Comparison of ENCODE assay signal across 8 mouse cellular contexts in the genomic region with DNA sequence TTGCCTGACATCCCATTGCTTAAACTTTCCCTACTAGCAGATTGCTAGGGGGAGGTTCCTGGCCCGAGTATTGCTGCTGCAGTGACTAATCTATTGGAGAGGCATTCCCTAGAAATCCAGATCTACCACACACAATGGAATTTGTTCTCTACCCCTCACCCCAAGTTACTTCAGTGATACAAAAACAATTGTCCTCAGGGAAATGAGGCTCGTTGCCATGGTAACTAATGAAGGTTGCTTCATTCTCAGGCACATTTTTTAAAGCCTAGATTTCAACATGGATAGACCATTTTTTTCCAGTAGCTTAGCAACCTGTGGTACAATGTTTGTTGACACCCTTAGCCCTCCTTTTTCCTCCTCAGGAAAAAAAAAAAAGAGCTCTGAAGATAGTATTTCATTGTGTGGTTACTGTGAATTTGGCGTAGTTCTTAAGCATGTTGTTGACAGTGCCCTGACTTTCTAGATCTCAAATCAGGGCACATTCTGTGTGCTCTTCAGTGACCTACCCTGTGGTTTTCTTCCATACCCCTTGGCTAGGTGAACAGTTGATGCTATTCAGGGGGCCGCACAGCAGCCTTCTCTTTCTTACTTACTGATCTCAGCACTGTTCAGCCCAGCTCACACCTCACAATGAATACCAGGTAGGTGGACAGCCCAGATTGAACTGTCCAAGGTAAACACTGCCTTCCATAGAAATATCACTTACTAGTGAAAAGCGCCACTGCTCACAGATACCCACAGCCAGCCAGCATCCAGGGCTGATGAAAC. TPM values are rescaled to one million over a fixed set of nuclear protein-coding genes. Genes with fewer than 3 reads are reported as not detected.
DNase-seq lines count a peak whose midpoint lies in the region; ATAC-seq and TF ChIP-seq lines count a peak whose summit lies in the region.

No protein-coding gene starts in this region.

- WGBS in embryonic facial prominence, embryonic 14.5 days = 50% methylated on average over 5 of the region's 5 CpGs
- 69% methylated on average over 5 of the region's 5 CpGs for WGBS in heart, embryonic 13.5 days
- 41% methylated on average over 5 of the region's 5 CpGs for WGBS in midbrain, postnatal 0 days

- no peak overlapping the region for H3K4me2 ChIP-seq in embryonic facial prominence, embryonic 14.5 days (ENCODE audit: low read depth, low read length)
- no peak overlapping the region for H3K4me2 ChIP-seq in heart, embryonic 13.5 days
- H3K4me2 ChIP-seq in midbrain, postnatal 0 days (ENCODE audit: low read depth, low read length, poor library complexity, severe bottlenecking) = peak overlapping the region; percentile 18; the same call in 1 of the 2 replicates

- H3K27me3 ChIP-seq in embryonic facial prominence, embryonic 14.5 days (replicated peaks; ENCODE audit: control insufficient read depth, insufficient read depth, low read length) = no peaks in the 10 kb centered on the region
- H3K27me3 ChIP-seq in heart, embryonic 13.5 days (replicated peaks) = no peaks in the 10 kb centered on the region
- H3K27me3 ChIP-seq in midbrain, postnatal 0 days (ENCODE audit: insufficient read depth, low read length) = no peaks in the 10 kb centered on the region

- H3K4me1 ChIP-seq in embryonic facial prominence, embryonic 14.5 days (ENCODE audit: control insufficient read depth, insufficient read depth, low read length) = peaks cover 17% of the 10 kb centered on the region
- peaks cover 67% of the 10 kb centered on the region for H3K4me1 ChIP-seq in heart, embryonic 13.5 days
- peaks cover 12% of the 10 kb centered on the region; the same call in 1 of the 2 replicates for H3K4me1 ChIP-seq in midbrain, postnatal 0 days (ENCODE audit: insufficient read depth, low read length)

- H3K9me3 ChIP-seq in embryonic facial prominence, embryonic 14.5 days (ENCODE audit: control insufficient read depth, low read length) = no peaks in the 10 kb centered on the region
- no peaks in the 10 kb centered on the region for H3K9me3 ChIP-seq in heart, embryonic 13.5 days
- no peaks in the 10 kb centered on the region for H3K9me3 ChIP-seq in midbrain, postnatal 0 days (ENCODE audit: low read length)

- ATAC-seq in embryonic facial prominence, embryonic 14.5 days (ENCODE audit: low read depth) = peak; percentile 68; the same call in 1 of the 2 replicates
- ATAC-seq in heart, embryonic 13.5 days (ENCODE audit: extremely low read depth, insufficient number of reproducible peaks, low FRiP score, low TSS enrichment) = no peak
- peak; percentile 66; the same call in 1 of the 2 replicates for ATAC-seq in midbrain, postnatal 0 days (ENCODE audit: low FRiP score)
- ATAC-seq in erythroid progenitor cell, adult 5-6 weeks (replicated peaks; ENCODE audit: low FRiP score, poor library complexity, severe bottlenecking) = no peak

- peak; percentile 31 for DNase-seq in ovary, postnatal 14 days (ENCODE audit: low spot score)
- no peak for DNase-seq in ovary, postnatal 36 days (ENCODE audit: low spot score)
- DNase-seq in embryonic facial prominence, embryonic 14.5 days (ENCODE audit: low spot score) = peak; percentile 88
- DNase-seq in left cerebral cortex, adult 2 months (ENCODE audit: extremely low spot score in 1 of 2, low spot score in 2 of 2) = peak; percentile 35 to 59
- DNase-seq in midbrain, postnatal 0 days (ENCODE audit: low spot score) = peak; percentile 87
- no peak for DNase-seq in cerebellum, postnatal 25 days

- no peak overlapping the region for H3K9ac ChIP-seq in embryonic facial prominence, embryonic 14.5 days (ENCODE audit: low read depth, low read length)
- no peak overlapping the region for H3K9ac ChIP-seq in heart, embryonic 13.5 days
- H3K9ac ChIP-seq in midbrain, postnatal 0 days (replicated peaks; ENCODE audit: low read length, poor library complexity, severe bottlenecking) = no peak overlapping the region

- H3K27ac ChIP-seq in embryonic facial prominence, embryonic 14.5 days (replicated peaks; ENCODE audit: low read depth, low read length) = peak overlapping the region; percentile 64
- H3K27ac ChIP-seq in heart, embryonic 13.5 days (replicated peaks) = peak overlapping the region; percentile 48
- peak overlapping the region; percentile 85 for H3K27ac ChIP-seq in left cerebral cortex, adult 2 months
- peak overlapping the region; percentile 71 for H3K27ac ChIP-seq in midbrain, postnatal 0 days (ENCODE audit: low read depth, low read length)

- TF ChIP-seq CTCF in left cerebral cortex, adult 2 months (IDR thresholded peaks at IDR 0.05) = no peak
- no peak for TF ChIP-seq CTCF in midbrain, postnatal 0 days (IDR thresholded peaks at IDR 0.05)

- no peaks in the 10 kb centered on the region for H3K36me3 ChIP-seq in embryonic facial prominence, embryonic 14.5 days (ENCODE audit: control insufficient read depth, insufficient read depth, low read length)
- H3K36me3 ChIP-seq in heart, embryonic 13.5 days = no peaks in the 10 kb centered on the region
- H3K36me3 ChIP-seq in midbrain, postnatal 0 days (ENCODE audit: insufficient read depth, low read length) = no peaks in the 10 kb centered on the region

- intact Hi-C loops in left cerebral cortex, adult 2 months (cut with DNase I) = no loop called here

- H3K4me3 ChIP-seq in embryonic facial prominence, embryonic 14.5 days (ENCODE audit: low read depth, low read length) = no peak overlapping the region
- H3K4me3 ChIP-seq in heart, embryonic 13.5 days = no peak overlapping the region
- no peak overlapping the region for H3K4me3 ChIP-seq in left cerebral cortex, adult 2 months
- no peak overlapping the region for H3K4me3 ChIP-seq in midbrain, postnatal 0 days (ENCODE audit: low read depth, low read length)

RNA-seq across cellular contexts. Expression of gene Wdfy2, which starts 42.8 kb away (rescaled TPM):
- 11.6 and 13.7 TPM in 2 replicates for polyA plus RNA-seq in embryonic facial prominence, embryonic 14.5 days (2014; fragmentation: Nextera tagmentation; extraction: Ambion mirVana)
- polyA plus RNA-seq in heart, embryonic 13.5 days (2015; fragmentation: Nextera tagmentation; extraction: Ambion mirVana) = 3.7 and 4.0 TPM in 2 replicates
- total RNA-seq in left cerebral cortex, adult 2 months (2021) = 10 to 100 TPM; 12.4 to 15.8 TPM
- 19.6 and 22.7 TPM in 2 replicates for total RNA-seq in midbrain, postnatal 0 days (2014; rRNA removed)
- polyA plus RNA-seq in midbrain, postnatal 0 days (2015; fragmentation: Nextera tagmentation; extraction: Ambion mirVana) = 4.3 TPM in 2 replicates
- 5.4 and 5.9 TPM in 2 replicates for total RNA-seq in erythroid progenitor cell, adult 5-6 weeks (2015; ENCODE audit: low replicate concordance)
- total RNA-seq in erythroid progenitor cell, adult 5-6 weeks (2017; ENCODE audit: low replicate concordance) = 3.3 and 4.9 TPM in 2 replicates

Comparison
In these comparisons a context has a peak if more than half of its experiments do, and no peak if none do; other contexts are left out.
1. DNase-seq: peak in ovary, postnatal 14 days (single experiment), embryonic facial prominence, embryonic 14.5 days (single experiment), left cerebral cortex, adult 2 months (2 of 2) and midbrain, postnatal 0 days (single experiment); none in ovary, postnatal 36 days (single experiment) and cerebellum, postnatal 25 days (0 of 2).
2. ATAC-seq: peak in embryonic facial prominence, embryonic 14.5 days (single experiment) and midbrain, postnatal 0 days (single experiment); none in heart, embryonic 13.5 days (single experiment) and erythroid progenitor cell, adult 5-6 weeks (single experiment).
3. Peak in every context shown above with its lines, with median percentiles within 50 percentile points of each other: H3K27ac ChIP-seq.